Comparison of ENCODE assay signal across 16 mouse cellular contexts in genomic region chr9:65353251-65353650, GRCm38 (mm10). TPM values are rescaled to one million over a fixed set of nuclear protein-coding genes. Genes with fewer than 3 reads are reported as not detected.
"Had no signal": no experiment of that assay in that cellular context is flagged by ENCODE, and none has a peak within 500 bp of the region (broad histone marks: within the 10 kb centered on the region; RNA-seq: fewer than 3 reads in every experiment).

No protein-coding gene starts in this region.

- ATAC-seq: midbrain, embryonic 15.5 days had no signal

- DNase-seq: kidney, postnatal 25 days; layer of hippocampus, adult 9-11 months; liver, embryonic 13.5 days; lung, adult 2 months; lung, postnatal 14 days; lung, postnatal 4 days; thymus, adult 18-20 months; thymus, postnatal 36 days had no signal

- H3K9me3 ChIP-seq: liver, embryonic 13.5 days; midbrain, embryonic 15.5 days; neural tube, embryonic 12.5 days had no signal

- H3K4me2 ChIP-seq: liver, embryonic 13.5 days; midbrain, embryonic 11.5 days; midbrain, embryonic 15.5 days; neural tube, embryonic 12.5 days had no signal

- H3K9ac ChIP-seq: liver, embryonic 13.5 days; midbrain, embryonic 15.5 days; neural tube, embryonic 12.5 days had no signal

- H3K4me3 ChIP-seq: layer of hippocampus, adult 2 months; liver, embryonic 13.5 days; midbrain, embryonic 15.5 days; neural tube, embryonic 12.5 days had no signal

- H3K27me3 ChIP-seq: liver, embryonic 13.5 days; midbrain, embryonic 15.5 days; neural tube, embryonic 12.5 days had no signal

- H3K27ac ChIP-seq: kidney, postnatal 0 days; layer of hippocampus, adult 2 months; liver, embryonic 13.5 days; midbrain, embryonic 15.5 days; neural tube, embryonic 12.5 days had no signal

RNA-seq across cellular contexts. Expression of gene Ubap1l, which starts 7.6 kb away (rescaled TPM):
- total RNA-seq: megakaryocyte progenitor cell, adult 5-6 weeks had no signal
- polyA plus RNA-seq: liver, embryonic 13.5 days; liver, embryonic 16.5 days had no signal

RNA-seq across cellular contexts. Expression of gene Kbtbd13, which starts 38.2 kb away (rescaled TPM):
- total RNA-seq: megakaryocyte-erythroid progenitor cell, adult 5-6 weeks had no signal

RNA-seq across cellular contexts. Expression of gene Rasl12, which starts 45.1 kb away (rescaled TPM):
- total RNA-seq: megakaryocyte progenitor cell, adult 5-6 weeks; megakaryocyte-erythroid progenitor cell, adult 5-6 weeks had no signal
